Mouse (Mus musculus) bone marrow macrophage, adult 2 months (primary cell): ENCODE measurements around the gene Fam122c.

Experiments
- CTCF ChIP-seq: IDR thresholded peaks from 2 replicates; pipeline ENCODE4 v1.5.1; 2012; ENCODE audit warnings: low read depth, mild to moderate bottlenecking, low read length, moderate library complexity
- POLR2A ChIP-seq: IDR thresholded peaks from 2 replicates; pipeline ENCODE4 v1.6.1; 2012; ENCODE audit warnings: mild to moderate bottlenecking, low read depth, low read length, borderline replicate concordance

GRCm38 (mm10) chrX:53231965-53232364 lies 41.3 kb upstream of the Fam122c start:
- TF ChIP-seq POLR2A (no peak), CTCF (no peak)
